Mouse (Mus musculus): Measurements from ENCODE around the gene Abcg8.

Abcg8 gene

GRCm38 (mm10) chr17:84665053-84665452 lies 11.0 kb upstream of the Abcg8 start:
- no peak for DNase-seq

- DNase-seq: peak; percentile 34
Measured at GRCm38 (mm10) chr17:84665691-84666090, 10.4 kb upstream of the Abcg8 start.

- no peak for DNase-seq
Measured at GRCm38 (mm10) chr17:84667848-84668247, 8.3 kb upstream of the Abcg8 start.

GRCm38 (mm10) chr17:84672376-84673369 lies 3.4 kb upstream of the Abcg8 start:
- DNase-seq: no peak

DNA sequence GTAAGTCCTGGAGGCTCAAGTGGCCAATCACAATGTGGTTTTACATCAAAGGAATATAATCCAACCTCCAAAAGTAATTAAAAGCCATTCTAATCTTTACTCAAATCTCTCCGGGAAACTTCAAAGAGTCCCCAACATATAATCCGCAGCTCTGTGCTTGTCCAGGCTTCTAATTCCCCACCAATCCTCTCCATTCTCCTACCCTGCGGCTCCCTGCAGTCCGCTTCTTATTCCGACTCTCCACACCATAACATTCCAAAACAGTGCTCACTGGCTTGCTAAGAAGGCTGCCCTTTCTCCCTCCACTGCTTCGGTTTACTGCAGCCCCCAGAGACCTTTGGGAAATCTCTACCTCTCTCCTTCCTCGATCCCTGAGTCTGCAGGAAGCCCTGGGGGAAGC lies 2.1 kb upstream of the Abcg8 start:
- no peak for DNase-seq

GRCm38 (mm10) chr17:84675204-84675603 lies 898 bp upstream of the Abcg8 start:
- no peak for DNase-seq

- DNase-seq: no peak
Measured at GRCm38 (mm10) chr17:84677595-84677994, 1.5 kb downstream of the Abcg8 start.

DNA sequence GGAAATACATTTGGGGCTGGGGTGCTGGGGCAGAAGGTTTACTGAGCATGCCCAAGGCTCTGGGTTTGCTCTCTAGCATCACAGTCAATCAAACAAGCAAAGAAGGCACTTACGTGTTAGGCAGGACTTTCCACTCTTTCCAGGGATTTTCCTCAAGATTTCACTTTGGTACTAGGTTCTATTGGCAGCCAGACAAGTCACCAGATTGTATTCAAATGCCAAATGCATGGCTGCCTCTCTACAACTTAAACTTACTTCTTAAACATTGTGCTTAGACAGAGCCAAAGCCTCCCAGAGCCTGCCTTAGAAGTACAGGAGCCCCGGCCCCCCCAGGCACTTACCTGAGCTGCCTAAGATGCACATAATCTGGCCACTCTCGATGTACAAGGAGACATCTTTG lies 5.6 kb downstream of the Abcg8 start:
- DNase-seq: no peak

- DNase-seq: no peak
Measured at GRCm38 (mm10) chr17:84682734-84683717, 6.9 kb downstream of the Abcg8 start, which contains the start of gene Abcg5. Abcg5 (minus strand) TSS chr17:84683011.

- DNase-seq: no peak
Measured at GRCm38 (mm10) chr17:84684284-84684683, 8.2 kb downstream of the Abcg8 start.

DNA sequence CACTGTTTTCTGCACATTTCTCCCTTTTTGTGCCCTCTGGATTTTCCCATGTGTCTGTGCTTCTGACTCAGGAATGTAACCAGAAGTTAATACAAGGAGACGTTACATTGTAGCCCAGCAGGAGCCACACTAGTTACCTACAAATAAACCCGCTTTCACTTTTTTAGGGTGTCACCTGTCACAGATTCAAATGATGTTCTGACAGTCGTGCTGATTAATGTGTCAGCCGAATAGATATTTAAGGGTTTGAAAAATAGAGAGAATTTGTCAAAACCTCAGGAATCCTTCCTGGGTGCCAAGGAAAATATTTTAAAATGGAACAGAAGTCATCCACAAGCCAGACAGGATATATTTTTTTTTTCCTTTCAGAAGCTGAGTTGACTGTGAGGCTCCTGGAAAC lies 9.2 kb downstream of the Abcg8 start:
- no peak for DNase-seq

GRCm38 (mm10) chr17:84687994-84688393 lies 11.9 kb downstream of the Abcg8 start:
- DNase-seq: no peak

DNA sequence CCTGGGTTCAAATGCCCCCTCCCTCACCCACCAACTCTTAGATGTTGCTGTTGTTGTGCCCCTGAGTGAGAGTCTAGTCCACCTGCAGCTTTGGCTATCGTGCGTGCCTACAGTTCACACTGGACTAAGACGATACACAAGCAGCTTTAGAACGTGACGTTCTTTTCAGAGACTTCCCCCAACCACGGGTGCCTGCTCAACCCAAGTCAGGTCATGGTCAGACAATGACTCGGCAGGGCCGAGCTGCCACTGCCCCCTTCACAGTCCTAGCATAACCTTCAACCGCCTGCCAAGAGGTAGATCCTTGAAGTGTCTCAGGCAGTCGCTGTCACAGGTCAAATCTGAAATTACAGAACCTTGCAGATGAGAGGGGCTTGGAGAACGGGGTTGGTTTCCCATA lies 12.7 kb downstream of the Abcg8 start:
- DNase-seq: no peak

DNA sequence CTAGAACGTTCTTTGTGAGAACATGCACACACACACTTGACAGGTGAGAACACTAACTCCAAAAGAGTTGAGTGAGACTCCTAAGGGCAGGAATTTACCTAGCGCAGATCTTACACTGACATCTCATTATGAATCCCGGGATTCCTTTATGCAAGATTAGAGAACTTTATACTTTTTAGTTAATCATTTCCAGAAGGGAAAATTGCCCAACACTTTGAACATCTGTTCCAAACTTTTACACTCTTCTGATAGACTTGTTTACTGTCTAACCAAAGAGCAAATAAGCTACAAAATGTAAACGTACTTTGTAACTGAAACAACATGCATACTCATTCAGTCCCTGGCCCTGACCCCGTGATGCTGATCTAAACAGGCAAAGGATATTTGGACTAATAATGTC lies 13.2 kb downstream of the Abcg8 start:
- DNase-seq: no peak

GRCm38 (mm10) chr17:84690111-84690510 lies 14.0 kb downstream of the Abcg8 start:
- no peak for DNase-seq

GRCm38 (mm10) chr17:84693741-84694140 lies 17.6 kb downstream of the Abcg8 start:
- DNase-seq: no peak

- no peak for DNase-seq
Measured at GRCm38 (mm10) chr17:84696537-84696936, 20.4 kb downstream of the Abcg8 start.

GRCm38 (mm10) chr17:84698727-84699126 lies 22.6 kb downstream of the Abcg8 start:
- peak; percentile 76 for DNase-seq

DNA sequence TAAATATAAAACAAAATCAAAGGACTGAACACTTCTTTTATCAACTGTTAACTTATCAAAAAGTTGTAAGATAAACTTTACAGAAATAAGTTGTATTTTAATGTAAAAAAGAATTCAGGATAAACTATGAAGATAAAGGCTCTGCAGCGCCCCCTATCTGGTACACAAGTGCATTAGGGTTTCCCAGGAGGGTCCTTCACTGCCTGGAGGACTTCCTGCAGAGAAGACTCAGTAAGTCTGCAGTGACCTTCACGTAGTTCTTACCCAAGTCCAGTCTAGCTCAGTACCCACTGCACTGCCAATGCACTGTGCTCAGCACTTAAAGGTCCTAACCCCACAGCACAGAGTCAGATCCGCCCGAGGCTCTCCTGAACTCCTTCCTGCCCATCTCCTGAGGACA lies 31.3 kb downstream of the Abcg8 start:
- DNase-seq: peak; percentile 44

DNA sequence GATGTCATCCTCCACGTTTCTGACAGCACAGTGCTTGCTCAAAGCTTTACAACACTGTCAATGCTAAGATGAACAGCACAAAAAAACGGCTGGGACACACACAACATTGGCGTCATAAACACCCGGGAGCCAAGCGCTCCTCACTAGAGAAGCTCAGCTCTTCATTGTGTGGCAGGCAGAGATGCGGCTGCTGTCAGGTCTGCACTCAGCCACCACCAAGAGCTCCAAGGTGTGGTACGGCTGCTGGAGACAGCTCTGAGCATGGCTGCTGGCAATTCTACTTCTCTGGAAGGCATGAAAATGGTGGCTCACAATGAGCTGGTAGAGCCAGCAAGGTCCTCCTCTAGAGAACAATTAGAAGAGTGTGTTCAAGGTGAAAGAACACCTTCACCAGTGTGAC lies 32.7 kb downstream of the Abcg8 start:
- DNase-seq: no peak

DNA sequence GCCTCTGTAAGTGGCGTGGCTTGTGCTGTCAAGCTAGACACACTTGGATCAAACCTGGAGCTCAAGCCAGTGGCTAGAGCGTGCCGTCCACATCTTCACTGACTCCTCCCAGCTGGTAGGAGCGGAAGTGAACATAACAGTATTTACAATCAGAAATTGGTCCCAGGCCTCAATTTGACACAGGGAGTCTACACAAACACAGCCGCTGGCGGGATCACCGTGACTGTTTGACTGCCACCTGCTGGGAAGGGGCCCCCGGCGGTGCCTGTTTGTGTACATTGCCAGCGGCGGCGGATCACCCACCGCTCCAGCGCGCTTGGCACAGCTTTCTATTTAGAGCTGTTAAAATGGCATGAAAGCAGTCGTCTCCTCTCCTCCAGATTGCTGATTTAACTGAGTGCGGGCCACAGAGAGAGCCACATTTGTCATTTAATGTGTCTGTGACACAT lies 33.3 kb downstream of the Abcg8 start:
- DNase-seq: peak; percentile 59

GRCm38 (mm10) chr17:84713563-84714164 lies 37.6 kb downstream of the Abcg8 start:
- no peak for DNase-seq

GRCm38 (mm10) chr17:84714930-84715329 lies 38.8 kb downstream of the Abcg8 start:
- DNase-seq: no peak

All from embryo, embryonic 11 days (tissue).